Mouse (Mus musculus) natural killer cell, adult 2 months (primary cell): Measurements from ENCODE around the gene Mrpl45.

Source experiments
- DNase-seq, 2 experiments: peaks; one replicate each; pipeline ENCODE4 v3.0.0; 2022; ENCODE audit warnings: low spot score in 2 of 2

Mrpl45 gene

DNA sequence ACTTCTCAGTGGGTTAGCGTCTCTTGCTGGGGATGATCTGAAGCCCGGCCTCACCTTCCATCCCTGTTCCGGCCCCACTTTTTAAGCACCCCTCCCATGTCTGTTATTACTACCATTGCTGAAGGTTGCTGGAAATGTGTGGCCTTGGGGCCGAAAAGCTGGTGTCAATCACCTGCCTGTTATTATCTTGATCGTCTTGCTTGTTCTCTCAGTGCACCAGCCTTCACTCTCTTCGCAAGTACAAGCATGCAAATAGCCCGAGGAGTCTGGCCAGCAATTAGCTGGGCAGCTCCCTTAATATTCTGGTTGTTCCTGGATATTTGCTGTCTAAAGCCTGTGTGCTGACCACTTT lies 48.1 kb downstream of the Mrpl45 start:
- DNase-seq = no peak

DNA sequence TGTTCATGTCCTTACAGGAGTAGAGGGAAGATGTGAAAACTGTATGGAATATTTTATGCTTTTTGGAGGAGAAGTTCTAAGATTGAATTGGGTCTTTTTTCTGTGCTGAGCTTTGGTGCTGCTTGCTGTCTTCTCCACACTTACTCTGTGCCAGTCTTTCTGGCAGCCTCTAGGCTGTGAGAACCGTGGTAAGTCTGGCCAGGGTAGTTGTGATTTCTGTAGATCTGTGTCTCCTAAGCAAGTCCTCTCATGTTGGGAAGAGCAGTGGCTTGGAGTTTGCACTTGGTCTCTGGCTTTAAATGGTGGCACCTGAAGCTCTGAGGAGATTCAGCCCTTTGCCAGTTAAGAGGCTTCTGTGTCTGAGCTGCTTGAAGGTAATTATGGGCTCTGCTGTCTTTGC lies 50.0 kb downstream of the Mrpl45 start:
- no peak for DNase-seq

- DNase-seq = no peak
Observed at GRCm38 (mm10) chr11:97368501-97368900, 53.0 kb downstream of the Mrpl45 start.

DNA sequence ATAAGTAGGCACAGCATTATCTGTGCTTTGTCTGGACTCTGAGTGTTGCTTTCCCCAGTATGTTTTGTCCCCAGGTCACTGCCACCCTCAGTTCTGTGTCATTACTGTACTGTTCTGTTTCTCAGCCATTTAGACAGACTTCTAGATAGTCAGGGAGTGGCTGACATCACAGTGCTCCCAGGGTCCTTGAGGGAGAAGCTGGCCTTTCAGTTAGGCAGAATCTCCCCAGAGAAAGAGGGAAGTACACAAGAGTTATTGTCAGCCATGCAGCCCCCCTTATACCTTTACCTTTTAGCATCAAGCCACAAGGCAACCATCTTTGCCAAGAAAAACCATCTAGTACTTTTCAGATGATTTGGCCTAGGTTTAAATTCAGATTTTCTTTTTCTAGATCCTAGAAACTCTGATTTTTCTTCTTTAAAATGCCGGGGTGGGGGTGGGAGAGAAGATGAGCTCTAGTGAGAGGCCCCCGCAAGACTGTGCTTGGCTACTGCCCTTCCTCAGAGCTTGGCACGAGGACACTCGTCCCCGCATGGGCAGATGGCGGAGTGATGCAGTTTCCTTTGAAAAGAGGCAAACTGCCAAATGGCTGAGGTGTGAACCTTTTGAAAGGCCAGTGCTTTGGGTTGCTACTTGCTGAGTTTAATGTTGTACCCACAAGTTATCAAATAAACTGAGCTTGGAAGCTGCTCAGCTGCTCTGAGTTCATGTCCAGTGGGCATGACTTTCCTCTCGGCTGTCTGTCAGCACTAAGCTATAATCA lies 55.0 kb downstream of the Mrpl45 start:
- peak in 1 of 2 experiments; percentile 23 for DNase-seq

DNA sequence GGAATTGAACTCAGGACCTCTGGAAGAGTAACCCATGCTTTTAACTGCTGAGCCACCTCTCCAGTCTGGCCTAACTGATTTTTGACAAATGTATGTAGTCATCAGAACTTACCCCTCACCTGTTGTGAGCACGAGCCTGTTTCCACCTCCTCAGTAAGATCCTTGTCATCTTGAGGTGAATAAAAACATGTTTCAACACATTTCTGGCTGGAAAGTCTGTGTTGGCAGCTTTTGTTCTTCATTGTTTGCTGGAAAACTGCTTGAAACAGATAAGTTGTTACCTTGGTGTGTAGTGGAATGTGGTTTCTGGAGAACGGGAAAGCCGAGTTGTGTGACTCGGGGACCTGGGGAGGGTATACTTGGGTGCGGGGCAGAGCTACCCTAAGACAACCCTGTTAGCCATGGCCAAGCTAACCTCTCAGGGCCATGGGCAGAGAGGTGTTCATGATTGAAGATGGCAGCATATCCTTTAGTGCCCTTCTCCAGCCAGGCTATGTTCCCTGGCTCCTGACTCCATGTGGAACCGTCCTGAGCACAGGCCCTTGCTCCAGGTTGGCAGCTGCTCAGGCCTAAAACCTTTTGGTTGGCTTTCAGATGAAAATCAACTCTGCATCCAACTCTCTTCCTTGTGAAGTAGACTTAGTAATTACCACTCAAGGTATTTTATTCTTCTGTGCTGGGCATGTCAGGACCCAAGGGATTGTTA lies 56.8 kb downstream of the Mrpl45 start:
- DNase-seq = no peak

- no peak for DNase-seq
Observed at GRCm38 (mm10) chr11:97373402-97373801, 57.9 kb downstream of the Mrpl45 start.
